Comparison of ENCODE assay signal across 22 mouse cellular contexts in genomic region chr1:154238876-154239275, GRCm38 (mm10). TPM values are rescaled to one million over a fixed set of nuclear protein-coding genes. Genes with fewer than 3 reads are reported as not detected.
A peak's percentile ranks its signal among the peaks of the same experiment; 100 is the strongest.
DNase-seq lines count a peak whose midpoint lies in the region; ATAC-seq and TF ChIP-seq lines count a peak whose summit lies in the region.
"Had no signal": no experiment of that assay in that cellular context is flagged by ENCODE, and none has a peak within 500 bp of the region (broad histone marks: within the 10 kb centered on the region; RNA-seq: fewer than 3 reads in every experiment).

No protein-coding gene starts in this region.

- H3K9me3 ChIP-seq in embryonic facial prominence, embryonic 11.5 days (replicated peaks; ENCODE audit: control insufficient read depth, low read length) = no peaks in the 10 kb centered on the region
- H3K9me3 ChIP-seq in embryonic facial prominence, embryonic 10.5 days = no peaks in the 10 kb centered on the region
- H3K9me3 ChIP-seq: forebrain, embryonic 15.5 days; limb, embryonic 13.5 days; neural tube, embryonic 15.5 days had no signal

- no peak overlapping the region for H3K4me3 ChIP-seq in embryonic facial prominence, embryonic 11.5 days (ENCODE audit: low read depth, low read length)
- H3K4me3 ChIP-seq in embryonic facial prominence, embryonic 10.5 days = no peak overlapping the region
- no peak overlapping the region for H3K4me3 ChIP-seq in left cerebral cortex, adult 2 months
- H3K4me3 ChIP-seq in cortical plate, adult 2 months (ENCODE audit: insufficient read depth, low read length) = no peak overlapping the region
- H3K4me3 ChIP-seq: forebrain, embryonic 15.5 days; limb, embryonic 13.5 days; neural tube, embryonic 15.5 days had no signal

- no peak overlapping the region for H3K9ac ChIP-seq in embryonic facial prominence, embryonic 11.5 days (replicated peaks; ENCODE audit: low read length)
- H3K9ac ChIP-seq: forebrain, embryonic 15.5 days; limb, embryonic 13.5 days; neural tube, embryonic 15.5 days had no signal

- peak; percentile 53 for TF ChIP-seq CTCF in left cerebral cortex, adult 2 months (IDR thresholded peaks at IDR 0.05)
- TF ChIP-seq CTCF in cortical plate, adult 2 months (IDR thresholded peaks at IDR 0.05; ENCODE audit: extremely low read depth, insufficient read depth, low read length) = peak; percentile 45; the same call in 1 of the 2 replicates

- no peak overlapping the region for H3K4me2 ChIP-seq in embryonic facial prominence, embryonic 11.5 days (ENCODE audit: low read depth, low read length)
- H3K4me2 ChIP-seq: forebrain, embryonic 15.5 days; limb, embryonic 13.5 days; neural tube, embryonic 15.5 days had no signal

- peak; percentile 12 for DNase-seq in embryonic facial prominence, embryonic 11.5 days (ENCODE audit: low spot score)
- DNase-seq in embryonic facial prominence, embryonic 10.5 days (ENCODE audit: low spot score) = no peak
- DNase-seq in left cerebral cortex, adult 2 months (ENCODE audit: extremely low spot score in 1 of 2, low spot score in 2 of 2) = no peak
- DNase-seq in left cerebral cortex, postnatal 10 days (ENCODE audit: extremely low spot score in 1 of 2, low spot score in 2 of 2) = no peak
- peak; percentile 32 for DNase-seq in ES-CJ7 (ENCODE audit: low read depth, low spot score)
- no peak for DNase-seq in right cerebral cortex, adult 2 months (ENCODE audit: low spot score in 2 of 2)
- no peak for DNase-seq in gastrocnemius, postnatal 36 days
- DNase-seq: adrenal gland, postnatal 14 days; B cell, adult 2 months; cerebellum, adult 11 months; kidney, postnatal 25 days; layer of hippocampus, postnatal 36 days; right cerebral cortex, postnatal 25 days; thymus, postnatal 14 days had no signal

- TF ChIP-seq POLR2A in cortical plate, adult 2 months (IDR thresholded peaks at IDR 0.05; ENCODE audit: extremely low read depth, insufficient read depth, low read length) = no peak

- ATAC-seq in embryonic facial prominence, embryonic 11.5 days (replicated peaks; ENCODE audit: insufficient number of reproducible peaks, low FRiP score, low TSS enrichment, low read depth) = no peak
- ATAC-seq: forebrain, embryonic 15.5 days had no signal

- H3K36me3 ChIP-seq in embryonic facial prominence, embryonic 11.5 days (replicated peaks; ENCODE audit: control insufficient read depth, insufficient read depth, low read depth, low read length) = no peaks in the 10 kb centered on the region
- H3K36me3 ChIP-seq in embryonic facial prominence, embryonic 10.5 days (replicated peaks) = no peaks in the 10 kb centered on the region
- H3K36me3 ChIP-seq: forebrain, embryonic 15.5 days; limb, embryonic 13.5 days; neural tube, embryonic 15.5 days had no signal

- no peak overlapping the region for H3K27ac ChIP-seq in embryonic facial prominence, embryonic 11.5 days (replicated peaks; ENCODE audit: low read depth, low read length)
- no peak overlapping the region for H3K27ac ChIP-seq in embryonic facial prominence, embryonic 10.5 days (replicated peaks)
- H3K27ac ChIP-seq in left cerebral cortex, adult 2 months = no peak overlapping the region
- no peak overlapping the region for H3K27ac ChIP-seq in cortical plate, adult 2 months (ENCODE audit: insufficient read depth, low read length)
- H3K27ac ChIP-seq: forebrain, embryonic 15.5 days; limb, embryonic 13.5 days; macrophage; neural tube, embryonic 15.5 days had no signal

- no peaks in the 10 kb centered on the region for H3K27me3 ChIP-seq in embryonic facial prominence, embryonic 11.5 days (ENCODE audit: control insufficient read depth, insufficient read depth, low read length)
- H3K27me3 ChIP-seq in embryonic facial prominence, embryonic 10.5 days (replicated peaks; ENCODE audit: low read depth, poor library complexity, severe bottlenecking) = no peaks in the 10 kb centered on the region
- H3K27me3 ChIP-seq: forebrain, embryonic 15.5 days; limb, embryonic 13.5 days; neural tube, embryonic 15.5 days had no signal

- intact Hi-C loops in left cerebral cortex, adult 2 months (cut with DNase I) = no loop called here
- intact Hi-C loops in left cerebral cortex, postnatal 10 days (cut with DNase I) = no loop called here
- intact Hi-C loops in gastrocnemius, postnatal 36 days (cut with DNase I) = no loop called here

- no peaks in the 10 kb centered on the region for H3K4me1 ChIP-seq in embryonic facial prominence, embryonic 11.5 days (ENCODE audit: control insufficient read depth, insufficient read depth, low read length)
- no peaks in the 10 kb centered on the region for H3K4me1 ChIP-seq in embryonic facial prominence, embryonic 10.5 days
- H3K4me1 ChIP-seq in cortical plate, adult 2 months (ENCODE audit: control insufficient read depth, insufficient read depth, low read length) = no peaks in the 10 kb centered on the region
- H3K4me1 ChIP-seq: forebrain, embryonic 15.5 days; neural tube, embryonic 15.5 days had no signal

RNA-seq across cellular contexts. Expression of gene Zfp648, which starts 37.9 kb away (rescaled TPM):
- polyA plus RNA-seq in embryonic facial prominence, embryonic 11.5 days (2014; fragmentation: Nextera tagmentation; extraction: Ambion mirVana) = 0.14 TPM in 2 replicates
- polyA plus RNA-seq in embryonic facial prominence, embryonic 10.5 days (2016; fragmentation: Nextera tagmentation; extraction: Ambion mirVana) = 0.15 TPM in 1 of 2 replicates, not detected in the other
- under 1 TPM; 0.95 to 0.96 TPM for total RNA-seq in left cerebral cortex, adult 2 months (2021)
- total RNA-seq in left cerebral cortex, postnatal 10 days (2021) = under 1 TPM; 0.43 to 0.75 TPM
- polyA plus RNA-seq in cortical plate, adult 2 months (2012; rRNA removed) = 1.1 and 1.6 TPM in 2 replicates
- total RNA-seq in gastrocnemius, postnatal 36 days (2021) = not detected
- total RNA-seq: gastrocnemius, postnatal 4 days; monocyte, adult 5-6 weeks had no signal
- polyA plus RNA-seq: macrophage; stomach, embryonic 14.5 days had no signal

Comparison
In these comparisons a context has a peak if more than half of its experiments do, and no peak if none do; other contexts are left out.
1. DNase-seq: peak in embryonic facial prominence, embryonic 11.5 days (single experiment) and ES-CJ7 (single experiment); none in embryonic facial prominence, embryonic 10.5 days (single experiment), left cerebral cortex, adult 2 months (0 of 2), left cerebral cortex, postnatal 10 days (0 of 2), right cerebral cortex, adult 2 months (0 of 2) and gastrocnemius, postnatal 36 days (0 of 2).